Mouse (Mus musculus) stomach, embryonic 14.5 days (tissue): ENCODE data around the gene Ubr7. TPM values are rescaled to one million over a fixed set of nuclear protein-coding genes. Genes with fewer than 3 reads are reported as not detected.

ENCODE experiments used
- ATAC-seq: fragments of 200-750 bp; cut with Nextera tagmentation; 2 replicates; pipeline ENCODE4 v1.8.0; 2017; ENCODE audit warnings: low read depth, moderate TSS enrichment; ENCODE audit not compliant: insufficient number of reproducible peaks, insufficient read depth, low FRiP score
- H3K27ac ChIP-seq: fragments of 300-500 bp; sonication (generic); 2 replicates; pipeline ENCODE4 v1.5.1; 2014; ENCODE audit warnings: mild to moderate bottlenecking, low read length, moderate library complexity, mixed read lengths
- H3K27me3 ChIP-seq: fragments of 300-500 bp; sonication (generic); 2 replicates; pipeline ENCODE4 v1.6.1; 2014; ENCODE audit warnings: low read length, control low read depth, mixed read lengths; ENCODE audit not compliant: control insufficient read depth, insufficient read depth
- H3K36me3 ChIP-seq: fragments of 300-500 bp; sonication (generic); 2 replicates; pipeline ENCODE4 v1.6.1; 2014; ENCODE audit warnings: mild to moderate bottlenecking, control low read depth, low read length, moderate library complexity, mixed read lengths; ENCODE audit not compliant: control insufficient read depth, insufficient read depth
- H3K4me1 ChIP-seq: fragments of 300-500 bp; sonication (generic); 2 replicates; pipeline ENCODE4 v1.6.1; 2014; ENCODE audit warnings: low read length, control low read depth, mixed read lengths; ENCODE audit not compliant: control insufficient read depth, insufficient read depth
- H3K4me2 ChIP-seq: fragments of 300-500 bp; sonication (generic); replicated peaks from 2 replicates; pipeline ENCODE4 v1.6.1; 2014; ENCODE audit warnings: low read depth, low read length, control low read depth
- H3K4me3 ChIP-seq: fragments of 300-500 bp; sonication (generic); 2 replicates; pipeline ENCODE4 v1.5.1; 2014; ENCODE audit warnings: low read depth, low read length, control low read depth
- H3K9ac ChIP-seq: fragments of 300-500 bp; sonication (generic); replicated peaks from 2 replicates; pipeline ENCODE4 v1.6.1; 2014; ENCODE audit warnings: low read depth, mild to moderate bottlenecking, control low read depth, low read length, moderate library complexity, mixed read lengths
- H3K9me3 ChIP-seq: fragments of 300-500 bp; sonication (generic); 2 replicates; pipeline ENCODE4 v1.6.1; 2016; ENCODE audit warnings: low read depth, low read length, control low read depth; ENCODE audit not compliant: control insufficient read depth
- WGBS: fragments of 180-500 bp; shearing (Covaris S2); extraction: QIAGEN DNeasy Blood & Tissue Kit; methylation state at CpG from one replicate; pipeline ENCODE4 v1.1.7; 2014; 5-methylcytosine and 5-hydroxymethylcytosine counted together
- polyA plus RNA-seq: library from polyadenylated mRNA; unstranded; fragments of >200 nt; fragmentation: Nextera tagmentation; extraction: Ambion mirVana; gene quantifications from 2 replicates; pipeline ENCODE4 v1.2.1, GENCODE M21; 2014

The Ubr7 gene
- polyA plus RNA-seq, 1 experiment from 2014 or later = 45.9 TPM

DNA sequence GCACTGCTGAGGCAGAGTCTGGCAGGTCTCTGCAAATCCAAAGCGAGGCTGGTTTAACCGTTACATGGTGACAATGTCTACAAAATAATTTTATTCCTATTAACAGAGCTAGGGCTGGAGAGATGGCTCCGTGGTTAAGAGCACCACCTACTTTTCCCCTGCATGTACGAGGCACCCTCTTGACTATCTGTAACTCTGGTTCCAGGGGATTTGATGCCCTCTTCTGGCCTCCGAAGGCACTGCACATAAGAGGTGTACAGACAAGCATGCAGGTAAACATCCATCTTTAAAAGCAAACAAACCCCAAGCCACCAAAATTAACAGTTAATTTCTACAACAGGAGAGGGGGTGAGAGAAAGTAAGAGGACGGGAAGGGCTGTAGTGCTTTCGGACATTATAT lies 1.5 kb upstream of the Ubr7 start:
- H3K27ac ChIP-seq = no peak overlapping the region
- peak overlapping the region; percentile 56 for H3K4me2 ChIP-seq
- 73% methylated on average over 7 of the region's 7 CpGs for WGBS
- H3K36me3 ChIP-seq = no peaks in the 10 kb centered on the region; the same call in 1 of the 2 replicates
- peaks cover 15% of the 10 kb centered on the region for H3K4me1 ChIP-seq
- peak overlapping the region; percentile 92 for H3K4me3 ChIP-seq
- no peaks in the 10 kb centered on the region for H3K9me3 ChIP-seq
- no peak overlapping the region for H3K9ac ChIP-seq
- H3K27me3 ChIP-seq = no peaks in the 10 kb centered on the region
- ATAC-seq = no peak

DNA sequence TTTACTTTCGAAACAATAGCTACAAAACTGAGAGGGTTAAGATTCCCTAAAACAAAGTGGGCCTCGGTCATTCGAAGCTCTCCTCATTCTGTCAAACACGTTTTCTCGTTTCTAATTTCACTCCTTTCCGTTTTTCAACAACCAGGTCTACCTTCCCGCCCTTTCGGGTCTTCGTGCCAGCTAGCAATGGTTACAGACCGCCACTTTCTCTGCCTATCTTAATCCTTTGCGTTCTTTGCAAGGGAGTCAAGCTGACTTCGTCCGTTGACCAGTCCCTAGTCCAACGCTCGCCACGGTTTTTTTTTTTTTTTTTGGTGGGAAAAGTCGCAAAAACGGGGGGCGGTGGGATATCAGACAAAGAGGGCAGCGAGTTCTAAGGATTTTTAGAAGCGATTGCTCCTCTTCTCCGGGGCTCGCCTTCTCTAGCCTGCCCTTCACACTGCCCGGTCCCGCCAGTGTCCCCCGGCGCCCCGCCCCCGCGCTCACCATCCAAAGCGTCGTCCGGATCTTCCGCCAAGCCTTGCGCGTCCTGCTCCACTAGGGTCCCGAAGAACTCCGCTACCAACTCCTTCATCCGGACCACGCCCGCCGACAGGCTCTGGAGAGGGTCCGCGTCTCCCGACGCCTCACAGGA lies 595 bp upstream of the Ubr7 start:
- Histone ChIP-seq H3K4me3 (peak overlapping the region; percentile 92), H3K9ac (peak overlapping the region; percentile 43), H3K9me3 (no peaks in the 10 kb centered on the region), H3K4me2 (peak overlapping the region; percentile 56), H3K27ac (peak overlapping the region; percentile 84), H3K36me3 (no peaks in the 10 kb centered on the region; the same call in 1 of the 2 replicates), H3K27me3 (no peaks in the 10 kb centered on the region), H3K4me1 (peaks cover 15% of the 10 kb centered on the region)
- under 1% methylated on average over 46 of the region's 46 CpGs for WGBS
- ATAC-seq = peak; percentile 84

DNA sequence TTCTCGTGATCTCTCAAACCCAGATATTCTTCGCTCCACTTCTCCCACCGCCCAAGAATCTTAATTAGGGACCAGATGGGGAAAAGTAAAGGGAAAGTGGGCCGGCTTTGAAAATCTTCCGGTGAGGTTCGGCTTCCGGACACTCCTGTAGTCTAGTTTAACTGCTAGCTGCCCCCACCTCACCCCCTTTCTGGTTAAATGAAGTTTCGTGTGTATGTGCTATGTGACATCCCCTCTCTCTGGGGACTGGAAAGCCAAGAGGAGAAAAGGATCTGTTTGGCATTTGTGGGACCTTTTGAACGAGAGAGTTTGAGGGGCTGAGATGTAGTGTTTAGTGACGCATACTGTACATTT lies 613 bp downstream of the Ubr7 start, which contains the start of gene Gm20604:
TSS of gene Gm20604 (minus strand) at position 270 of the 354 bp plus-strand sequence.
- peaks cover 15% of the 10 kb centered on the region for H3K4me1 ChIP-seq
- 1% methylated on average over 10 of the region's 10 CpGs for WGBS
- H3K27me3 ChIP-seq = no peaks in the 10 kb centered on the region
- H3K4me3 ChIP-seq = peak within 1 kb of the TSS; percentile 92
- H3K4me2 ChIP-seq = peak within 1 kb of the TSS; percentile 93
- peaks cover 4% of the 10 kb centered on the region; the same call in 1 of the 2 replicates for H3K36me3 ChIP-seq
- no peak for ATAC-seq
- no peaks in the 10 kb centered on the region for H3K9me3 ChIP-seq
- peak within 1 kb of the TSS; percentile 84 for H3K27ac ChIP-seq
- H3K9ac ChIP-seq = peak within 1 kb of the TSS; percentile 76

DNA sequence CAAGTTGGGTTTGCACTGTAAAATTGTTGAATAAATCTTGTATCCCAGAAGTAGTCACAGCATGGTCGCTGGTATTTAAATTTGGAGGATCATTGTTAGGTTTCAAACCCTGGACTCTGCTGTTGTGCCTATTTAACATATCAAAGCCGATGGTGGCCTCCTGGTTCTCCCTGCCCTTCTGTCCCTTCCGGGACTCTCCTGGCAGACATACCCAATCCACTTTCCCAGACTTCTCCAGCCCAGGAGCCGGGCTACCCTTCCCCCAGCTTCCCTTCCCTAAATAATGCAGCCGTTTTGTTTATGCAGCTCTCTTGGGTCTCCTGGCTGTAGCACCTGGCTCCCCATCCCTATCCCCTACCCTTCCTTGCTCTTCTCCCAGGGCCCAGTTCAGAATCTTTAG lies 1.2 kb downstream of the Ubr7 start:
- H3K4me1 ChIP-seq = peaks cover 15% of the 10 kb centered on the region
- WGBS = 5% methylated on average over 5 of the region's 5 CpGs
- H3K4me3 ChIP-seq = peak overlapping the region; percentile 92
- peaks cover 4% of the 10 kb centered on the region; the same call in 1 of the 2 replicates for H3K36me3 ChIP-seq
- peak overlapping the region; percentile 76 for H3K9ac ChIP-seq
- H3K27ac ChIP-seq = no peak overlapping the region
- no peaks in the 10 kb centered on the region for H3K9me3 ChIP-seq
- no peak for ATAC-seq
- H3K4me2 ChIP-seq = peak overlapping the region; percentile 93
- H3K27me3 ChIP-seq = no peaks in the 10 kb centered on the region

DNA sequence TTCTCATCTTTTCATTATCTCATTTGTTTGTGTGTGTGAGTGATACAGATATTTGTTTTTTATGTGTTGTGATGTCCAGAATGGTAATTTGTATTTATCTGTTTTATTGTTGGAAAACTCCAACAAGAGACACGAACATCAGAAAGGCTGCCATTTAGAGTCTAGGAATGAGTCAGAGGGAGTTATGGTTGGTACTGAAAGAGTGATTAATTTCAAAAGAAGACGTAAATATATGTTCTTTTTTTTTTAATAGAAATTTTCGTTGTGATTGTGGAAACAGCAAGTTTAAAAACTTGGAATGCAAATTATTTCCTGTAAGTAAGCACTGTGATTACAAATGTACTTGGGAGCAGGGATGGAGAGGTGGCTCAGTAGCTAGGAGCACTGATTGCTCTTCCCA lies 3.9 kb downstream of the Ubr7 start:
- Histone ChIP-seq H3K36me3 (peaks cover 18% of the 10 kb centered on the region), H3K9ac (no peak overlapping the region), H3K9me3 (no peaks in the 10 kb centered on the region), H3K4me1 (peaks cover 11% of the 10 kb centered on the region), H3K27ac (no peak overlapping the region), H3K4me2 (no peak overlapping the region), H3K4me3 (no peak overlapping the region), H3K27me3 (no peaks in the 10 kb centered on the region)
- ATAC-seq = no peak
- WGBS = 83% methylated on average over 3 of the region's 3 CpGs

DNA sequence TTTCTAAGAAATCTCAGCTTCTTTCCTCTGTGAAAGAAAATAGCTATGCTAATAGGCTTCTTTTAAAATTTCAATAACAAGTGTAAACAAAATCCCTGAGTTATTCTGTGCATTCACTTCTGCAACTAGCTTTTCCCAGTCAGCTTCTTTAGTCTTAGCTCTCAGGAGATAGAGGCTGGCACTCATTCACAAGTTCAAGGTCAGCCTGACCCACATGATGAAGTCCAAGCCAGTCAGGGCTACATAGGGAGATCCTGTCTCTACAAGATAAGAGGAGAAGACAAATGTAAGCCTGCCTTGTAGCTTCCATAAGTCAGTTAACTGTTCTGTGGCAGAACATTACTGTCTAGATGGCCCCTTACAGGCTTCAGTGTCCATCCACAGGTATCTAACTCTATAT lies 5.9 kb downstream of the Ubr7 start:
- no peak overlapping the region for H3K9ac ChIP-seq
- H3K27ac ChIP-seq = no peak overlapping the region
- no peaks in the 10 kb centered on the region for H3K27me3 ChIP-seq
- peaks cover 35% of the 10 kb centered on the region for H3K36me3 ChIP-seq
- H3K4me2 ChIP-seq = no peak overlapping the region
- ATAC-seq = no peak
- no peak overlapping the region for H3K4me3 ChIP-seq
- H3K4me1 ChIP-seq = peaks cover 9% of the 10 kb centered on the region
- no peaks in the 10 kb centered on the region for H3K9me3 ChIP-seq

DNA sequence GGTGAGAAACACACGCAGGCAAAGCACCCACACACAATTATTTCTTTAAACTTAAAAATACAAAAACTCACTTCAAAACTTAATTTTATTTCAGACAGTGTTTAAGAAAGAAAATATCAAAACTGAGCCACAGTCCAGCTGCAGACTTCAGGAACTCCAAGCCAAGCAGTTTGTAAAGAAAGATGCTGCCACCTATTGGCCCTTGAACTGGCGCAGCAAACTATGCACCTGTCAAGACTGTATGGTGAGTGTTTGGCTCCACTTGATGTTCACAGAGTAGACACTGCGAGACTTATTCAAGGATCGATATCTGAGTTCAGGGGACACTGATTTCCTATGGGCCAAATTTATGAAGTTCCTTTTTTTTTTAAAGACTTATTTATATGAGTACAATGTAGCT lies 11.2 kb downstream of the Ubr7 start:
- peaks cover 71% of the 10 kb centered on the region for H3K36me3 ChIP-seq
- ATAC-seq = no peak
- WGBS = 91% methylated on average over 4 of the region's 4 CpGs

DNA sequence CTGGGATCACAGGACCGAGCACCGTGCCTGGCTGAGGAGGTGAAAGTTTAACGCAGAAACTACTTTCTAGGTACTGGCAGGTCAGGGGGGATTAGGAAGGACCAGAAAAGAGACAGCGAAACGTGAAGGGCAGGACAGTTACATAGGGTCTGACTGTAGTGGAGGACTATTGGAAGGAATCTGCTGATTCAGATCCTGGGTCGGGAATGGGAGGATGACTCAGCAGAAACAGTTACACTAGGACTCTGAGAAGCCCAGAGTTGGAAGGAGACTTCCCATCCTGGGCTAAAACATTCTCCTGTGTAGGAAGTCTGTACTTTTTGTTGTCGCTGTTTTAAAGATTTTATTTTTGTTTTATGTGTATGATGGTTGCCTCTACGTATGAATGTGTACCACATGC lies 13.8 kb downstream of the Ubr7 start:
- no peak for ATAC-seq
- no peak overlapping the region for H3K9ac ChIP-seq
- no peak overlapping the region for H3K27ac ChIP-seq
- 96% methylated on average over 8 of the region's 8 CpGs for WGBS
- no peaks in the 10 kb centered on the region for H3K4me1 ChIP-seq
- no peaks in the 10 kb centered on the region for H3K27me3 ChIP-seq
- H3K36me3 ChIP-seq = peaks cover 78% of the 10 kb centered on the region
- no peak overlapping the region for H3K4me2 ChIP-seq
- H3K4me3 ChIP-seq = no peak overlapping the region
- no peaks in the 10 kb centered on the region for H3K9me3 ChIP-seq

More for the DNA sequence above, 11.2 kb downstream of the Ubr7 start:
- H3K9me3 ChIP-seq = no peaks in the 10 kb centered on the region
- H3K27ac ChIP-seq = no peak overlapping the region
- no peaks in the 10 kb centered on the region for H3K4me1 ChIP-seq
- no peak overlapping the region for H3K4me3 ChIP-seq
- no peak overlapping the region for H3K4me2 ChIP-seq
- H3K9ac ChIP-seq = no peak overlapping the region
- no peaks in the 10 kb centered on the region for H3K27me3 ChIP-seq

DNA sequence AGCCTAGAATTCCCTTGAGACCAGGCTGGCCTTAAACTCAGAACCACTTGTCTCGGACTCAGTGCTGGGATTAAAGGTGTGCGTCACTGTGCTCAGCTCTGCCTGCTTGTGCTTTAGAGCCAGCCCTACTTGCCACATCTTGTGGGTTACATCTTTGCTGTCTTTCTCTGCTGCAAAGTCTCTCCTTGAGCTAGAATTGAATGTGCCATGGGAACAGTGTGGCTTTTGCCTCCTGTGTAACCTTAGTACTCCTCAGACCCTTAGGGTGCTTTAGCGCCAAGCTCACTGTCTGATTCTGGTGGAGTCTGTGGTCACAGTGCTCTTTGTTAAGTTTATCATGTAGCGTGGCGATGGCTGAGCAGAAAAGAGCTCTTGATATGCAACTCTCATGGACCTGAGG lies 14.9 kb downstream of the Ubr7 start:
- ATAC-seq = no peak
- Histone ChIP-seq H3K36me3 (peaks cover 76% of the 10 kb centered on the region), H3K27ac (no peak overlapping the region), H3K27me3 (no peaks in the 10 kb centered on the region), H3K9ac (no peak overlapping the region), H3K9me3 (no peaks in the 10 kb centered on the region), H3K4me1 (no peaks in the 10 kb centered on the region), H3K4me2 (no peak overlapping the region), H3K4me3 (no peak overlapping the region)
- WGBS = 96% methylated on average over 5 of the region's 5 CpGs
